Mouse (Mus musculus): Measurements from ENCODE around the gene Tep1. TPM values are rescaled to one million over a fixed set of nuclear protein-coding genes. Genes with fewer than 3 reads are reported as not detected.
"Not testable (repeated sequence)": the region's sequence is repeated elsewhere in the genome, so short reads cannot be mapped to it uniquely, and the experiment has no call there.

Gene Tep1
- total RNA-seq (2021), result 20.8 and 23.3 TPM in 2 replicates
- long read RNA-seq, experiment 1, partial matches to known transcripts, result 1 of 1 reads
- long read RNA-seq, experiment 1, other reads (novel, unspliced or antisense), result 0 of 1 reads
- long read RNA-seq, experiment 2, partial matches to known transcripts, result 3 of 5 reads
- long read RNA-seq, experiment 2, other reads (novel, unspliced or antisense), result 2 of 5 reads

- DNase-seq, result peak; percentile 90
These were observed at the start of gene Tep1 for GRCm38 (mm10) chr14:50869889-50870804. Gene Tep1, minus strand, starts transcription at chr14:50870560.

DNA sequence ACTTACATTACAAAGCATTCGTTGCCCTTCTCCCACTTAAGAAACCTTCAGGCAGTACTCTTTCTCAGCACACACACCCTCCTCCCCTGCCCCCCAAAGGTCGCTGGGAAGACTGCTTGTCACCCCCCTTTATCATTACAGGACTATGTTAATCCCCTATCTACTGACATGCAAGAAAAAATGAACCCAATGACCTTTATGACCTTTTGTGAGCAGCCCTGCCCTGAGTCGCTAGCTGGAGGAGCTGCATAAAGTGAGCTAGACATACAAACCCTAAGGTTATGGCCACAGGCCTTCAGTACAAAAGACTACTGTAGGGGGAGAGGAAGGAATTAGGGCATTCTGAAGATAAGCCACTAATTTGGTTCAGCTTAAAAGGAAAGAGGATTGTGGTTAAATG is 41.0 kb upstream of the Tep1 start:
- DNase-seq, result no peak

- DNase-seq, result no peak
These were observed 37.8 kb upstream of the Tep1 start for GRCm38 (mm10) chr14:50908126-50908525.

- DNase-seq, result not testable (repeated sequence)
These were observed 35.0 kb upstream of the Tep1 start for GRCm38 (mm10) chr14:50905327-50905726.

DNA sequence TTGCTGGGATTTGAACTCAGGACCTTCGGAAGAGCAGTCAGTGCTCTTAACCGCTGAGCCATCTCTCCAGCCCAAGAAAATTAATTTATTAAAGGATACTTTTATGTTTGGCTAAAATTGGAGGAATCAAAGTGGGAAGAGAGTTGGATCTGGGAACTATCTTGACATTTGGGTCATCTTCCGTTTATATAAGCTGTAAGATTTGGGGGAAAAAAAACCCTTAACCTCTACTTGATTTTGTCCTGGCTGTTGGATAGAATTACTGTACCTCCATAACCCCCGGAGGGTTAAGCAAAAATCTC is 34.4 kb upstream of the Tep1 start:
- DNase-seq, result no peak

DNA sequence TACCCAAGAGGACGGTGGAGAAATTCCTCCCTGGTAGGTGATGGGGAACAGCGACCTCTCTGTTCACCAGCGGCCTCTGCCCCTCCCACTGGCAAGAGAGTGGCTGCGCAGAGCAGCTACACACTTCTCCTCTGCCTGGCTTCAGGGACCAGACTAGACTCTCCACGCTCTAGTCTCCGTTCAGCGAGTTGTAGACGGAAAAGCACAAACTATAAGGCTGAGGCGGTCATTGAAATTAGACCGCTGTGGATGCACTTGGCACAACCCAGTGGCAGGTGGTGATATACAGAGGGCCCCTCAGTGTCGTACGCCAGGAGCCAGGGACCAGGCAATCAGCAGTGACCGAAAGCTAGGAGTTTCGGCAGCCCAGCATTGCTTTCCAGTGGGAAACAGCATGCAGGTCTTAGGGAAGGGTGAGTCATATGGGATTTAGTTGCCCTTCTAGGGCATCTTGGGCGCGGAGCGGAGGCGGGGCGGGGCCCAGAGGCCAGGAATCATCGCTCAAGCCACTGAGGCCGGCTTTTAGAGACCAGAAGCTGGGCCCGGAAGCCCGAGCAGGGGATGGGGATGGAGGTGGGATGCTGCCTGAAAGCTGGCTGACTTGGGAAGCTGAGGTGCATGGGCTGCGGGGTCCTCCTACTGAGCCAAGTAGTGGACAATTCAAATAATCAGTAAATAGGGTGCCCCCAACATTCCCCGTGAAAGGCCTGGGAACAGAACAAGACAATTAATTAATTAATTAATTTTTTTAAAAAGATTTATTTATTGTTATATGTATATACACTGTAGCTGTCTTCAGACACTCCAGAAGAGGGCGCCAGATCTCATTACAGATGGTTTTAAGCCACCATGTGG is 33.8 kb upstream of the Tep1 start:
- DNase-seq, result peak; percentile 58

DNA sequence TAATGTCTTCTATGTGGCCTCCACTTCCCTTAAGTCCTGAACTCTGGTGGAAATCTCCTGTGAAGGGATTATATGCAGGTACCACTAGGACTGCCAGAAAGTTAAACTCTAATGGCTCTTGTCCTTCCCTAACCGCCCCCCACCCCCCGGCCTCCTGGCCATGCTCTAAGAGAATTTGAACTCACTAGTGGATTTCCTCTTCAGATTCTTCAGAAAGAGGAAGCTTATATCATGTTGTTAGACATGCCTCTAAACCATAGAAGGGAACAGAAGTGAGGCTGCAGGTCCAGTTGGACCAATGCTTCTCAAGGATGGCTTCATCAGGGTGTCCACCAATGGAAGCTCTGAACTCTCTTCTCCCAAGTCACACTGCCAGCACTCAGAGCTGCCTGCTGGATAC is 27.6 kb upstream of the Tep1 start:
- not testable (repeated sequence) for DNase-seq

DNA sequence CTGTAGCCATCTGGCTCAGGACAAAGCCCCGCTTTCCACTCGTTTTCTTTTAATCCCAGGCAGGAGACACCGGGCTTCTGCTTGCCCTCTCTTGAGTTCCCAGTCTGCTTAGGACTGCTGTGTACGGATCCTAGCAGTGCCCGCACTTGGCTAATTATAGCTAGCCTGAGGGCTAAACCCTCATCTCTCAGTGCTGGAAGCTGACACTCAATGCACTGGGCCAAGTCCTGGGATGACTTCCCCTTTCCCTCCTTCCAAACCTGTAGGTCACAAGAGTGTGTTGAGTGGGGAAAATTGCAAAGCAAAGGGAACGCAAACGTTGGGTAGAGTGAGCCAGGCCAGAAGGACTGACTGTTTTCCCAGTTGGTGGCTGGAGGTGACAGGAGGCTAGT is 27.0 kb upstream of the Tep1 start, which contains the start of gene Klhl33:
Gene Klhl33 (minus strand): TSS at position 134 of the 392 bp plus-strand sequence.
- no peak for DNase-seq

DNA sequence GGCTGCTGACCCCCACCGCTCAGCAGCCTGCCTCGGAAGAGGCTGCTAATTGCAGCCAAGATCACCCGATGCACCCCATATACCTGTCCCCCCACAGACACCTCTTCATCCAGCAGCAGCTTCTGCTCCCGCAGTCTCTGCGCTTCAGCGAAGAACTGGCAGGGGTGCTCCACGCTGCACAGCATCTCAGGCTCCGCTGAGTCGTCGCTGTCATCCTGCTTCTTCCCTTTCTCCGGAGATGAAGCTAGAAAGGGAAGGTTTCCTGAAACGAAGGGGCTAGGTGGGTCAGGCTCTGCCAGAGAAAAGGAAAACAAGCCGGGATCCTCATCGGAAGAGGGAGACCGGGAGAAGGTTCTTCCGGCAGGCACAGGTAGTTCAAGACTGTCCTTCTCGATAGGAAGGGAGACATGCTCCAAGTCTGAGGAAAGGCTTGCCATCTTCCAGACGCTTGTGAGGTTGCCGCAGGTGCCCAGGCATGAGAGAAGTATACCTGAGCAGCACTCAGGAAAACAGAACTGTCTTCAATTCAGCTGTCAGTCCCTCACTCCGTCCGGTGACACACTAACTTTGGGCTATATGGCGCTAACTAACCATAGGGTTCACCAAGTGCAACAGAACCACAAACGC is 26.5 kb upstream of the Tep1 start:
- DNase-seq, result peak; percentile 29

GRCm38 (mm10) chr14:50895985-50896746 is 25.8 kb upstream of the Tep1 start:
- DNase-seq, result peak; percentile 70

DNA sequence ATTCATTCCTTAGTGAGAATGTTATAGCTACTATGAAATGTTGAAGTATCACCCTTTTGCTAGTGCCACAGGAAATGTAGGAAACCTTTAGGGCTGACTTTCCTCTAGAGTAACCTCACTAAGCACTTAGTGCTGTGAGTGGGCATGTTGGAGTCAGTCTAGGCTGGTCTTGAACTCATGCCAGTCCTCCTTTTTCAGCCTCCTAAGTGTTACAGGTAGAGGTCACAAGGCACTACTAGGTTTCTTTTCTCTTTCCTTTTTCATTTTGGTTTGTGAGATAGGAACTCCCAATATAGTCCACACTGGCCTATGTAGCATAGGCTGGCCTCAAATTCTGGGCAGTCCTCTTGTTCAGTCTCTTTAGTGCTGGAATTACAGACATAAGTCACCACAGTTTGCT is 25.0 kb upstream of the Tep1 start:
- no peak for DNase-seq

GRCm38 (mm10) chr14:50892541-50893459 is 22.4 kb upstream of the Tep1 start:
- peak; percentile 32 for DNase-seq

DNA sequence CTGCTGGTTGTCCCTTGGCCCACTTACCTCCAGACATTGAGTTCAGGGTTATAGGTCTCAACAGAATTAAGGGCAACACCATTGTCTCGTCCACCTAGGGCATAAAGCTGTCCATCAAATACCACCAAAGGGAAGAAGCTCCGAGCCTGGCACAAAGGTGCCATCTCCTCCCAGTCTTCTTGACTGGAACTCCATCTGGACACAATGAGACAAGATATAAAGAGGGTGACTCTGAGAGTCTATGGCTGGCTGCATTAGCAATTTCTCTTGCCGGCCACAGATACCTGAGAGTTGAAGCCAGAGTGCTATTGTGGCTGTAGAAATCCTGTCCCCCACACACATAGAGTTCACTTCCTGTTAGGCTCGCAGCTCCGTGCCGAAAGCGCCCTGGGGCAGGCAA is 21.7 kb upstream of the Tep1 start:
- DNase-seq, result no peak

DNA sequence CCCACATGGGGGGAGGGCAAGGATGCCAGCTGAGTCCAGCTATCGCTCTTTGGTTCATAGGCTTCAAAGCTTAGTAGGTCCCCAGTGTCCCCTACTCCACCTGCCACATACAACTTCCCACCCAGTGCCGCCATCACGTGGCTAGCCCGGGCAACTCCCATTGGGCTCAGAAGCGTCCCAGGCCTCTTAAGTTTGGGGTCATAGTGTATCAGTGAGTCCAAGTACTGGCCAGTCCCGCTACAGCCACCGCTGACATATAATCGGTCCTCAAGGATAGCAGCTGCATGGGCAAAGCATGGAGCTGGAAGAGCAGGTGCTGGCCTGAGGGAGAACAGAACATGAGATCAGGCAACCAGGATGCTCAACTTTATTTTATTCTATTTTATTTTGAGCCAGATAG is 21.3 kb upstream of the Tep1 start:
- DNase-seq, result no peak

DNA sequence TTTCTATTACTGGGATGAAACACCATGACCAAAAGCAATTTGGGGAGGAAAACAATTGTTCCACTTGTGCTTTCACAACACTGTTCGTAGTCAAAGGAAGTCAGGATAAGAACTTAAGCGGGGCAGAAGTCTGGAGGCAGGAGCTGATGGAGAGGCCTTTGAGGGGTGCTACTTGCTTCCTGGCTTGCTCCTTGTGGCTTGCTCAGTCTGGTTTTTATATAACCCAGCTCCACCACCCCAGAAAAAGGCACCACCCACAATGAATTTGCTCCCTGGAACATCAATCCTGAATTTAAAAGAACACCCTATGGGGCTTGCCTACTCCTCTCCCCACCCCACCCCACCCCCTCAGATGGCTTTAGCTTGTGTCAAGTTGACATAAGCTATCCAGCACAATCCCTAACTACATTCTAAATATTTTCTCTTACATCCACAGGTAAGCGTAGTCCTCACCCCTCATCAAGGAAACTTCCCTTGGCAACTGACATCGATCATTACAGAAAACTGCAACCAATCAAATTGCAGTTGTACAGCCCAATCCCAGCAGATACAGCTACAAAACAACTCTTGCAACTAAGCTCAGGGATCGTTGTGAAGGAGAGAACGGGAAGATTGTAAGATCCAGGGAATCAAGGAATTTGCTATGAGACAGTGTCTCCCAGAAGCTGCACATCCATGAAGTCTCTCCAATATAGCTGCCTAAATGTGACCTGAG is 6.0 kb upstream of the Tep1 start:
- no peak for DNase-seq

GRCm38 (mm10) chr14:50875591-50876230 is 5.4 kb upstream of the Tep1 start:
- DNase-seq, result no peak

- DNase-seq, result no peak
These were observed 4.8 kb upstream of the Tep1 start for GRCm38 (mm10) chr14:50875175-50875574.

- DNase-seq, result no peak
These were observed 924 bp upstream of the Tep1 start for GRCm38 (mm10) chr14:50871284-50871683.

- no peak for DNase-seq
These were observed 414 bp upstream of the Tep1 start for GRCm38 (mm10) chr14:50870805-50871143.
